Mouse (Mus musculus) heart, adult 2 months (tissue): ENCODE data around the gene Prrxl1.

Experiments used
- EP300 ChIP-seq: fragments of 200-500 bp; IDR thresholded peaks from 2 replicates; pipeline ENCODE4 v1.6.1; 2011; ENCODE audit warnings: low read depth, low read length, control low read depth; ENCODE audit not compliant: insufficient read depth
- POLR2A ChIP-seq: fragments of 200-500 bp; IDR thresholded peaks from 2 replicates; pipeline ENCODE4 v1.6.1; 2011; ENCODE audit warnings: mild to moderate bottlenecking, low read depth, low read length, control low read depth; ENCODE audit not compliant: insufficient read depth

DNA sequence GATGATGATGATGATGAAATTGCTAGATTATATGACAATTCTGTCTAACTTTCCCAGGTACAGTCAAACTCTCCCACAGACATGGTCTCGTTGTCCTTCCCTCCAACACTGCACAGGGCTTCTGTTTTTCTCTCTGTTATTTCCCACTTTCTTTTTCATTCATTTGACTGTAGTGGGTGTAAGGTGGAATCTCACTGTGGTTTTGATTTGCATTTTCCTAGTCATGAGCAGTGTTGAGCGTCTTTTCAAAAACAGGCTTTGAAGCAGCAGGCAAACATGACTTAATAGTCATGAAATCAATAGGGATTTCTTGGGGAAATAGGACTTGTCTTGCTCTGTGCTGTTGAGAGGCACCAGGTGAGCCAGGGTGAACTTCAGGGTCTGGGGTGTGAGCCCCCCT, 97.1 kb downstream of the Prrxl1 start:
- no peak for TF ChIP-seq EP300
- TF ChIP-seq POLR2A: no peak
